Mouse (Mus musculus) forebrain, embryonic 13.5 days (tissue): ENCODE measurements around the gene Golga4. TPM values are rescaled to one million over a fixed set of nuclear protein-coding genes. Genes with fewer than 3 reads are reported as not detected.

Experiments
- ATAC-seq: fragments of 200-750 bp; cut with Nextera tagmentation; 2 replicates; pipeline ENCODE4 v1.8.0; 2017
- H3K27ac ChIP-seq: fragments of 300-500 bp; sonication (generic); 2 replicates; pipeline ENCODE4 v1.5.1; 2015; ENCODE audit warnings: inconsistent platforms, mild to moderate bottlenecking, moderate library complexity
- H3K27me3 ChIP-seq: fragments of 300-500 bp; sonication (generic); 2 replicates; pipeline ENCODE4 v1.6.1; 2015; ENCODE audit warnings: mild to moderate bottlenecking, inconsistent platforms
- H3K36me3 ChIP-seq: fragments of 300-500 bp; sonication (generic); 2 replicates; pipeline ENCODE4 v1.6.1; 2015; ENCODE audit warnings: mild to moderate bottlenecking, inconsistent platforms; ENCODE audit not compliant: poor library complexity, severe bottlenecking
- H3K4me1 ChIP-seq: fragments of 300-500 bp; sonication (generic); 2 replicates; pipeline ENCODE4 v1.6.1; 2015; ENCODE audit warnings: inconsistent platforms
- H3K4me2 ChIP-seq: fragments of 300-500 bp; sonication (generic); 2 replicates; pipeline ENCODE4 v1.6.1; 2015; ENCODE audit warnings: inconsistent platforms, mild to moderate bottlenecking, moderate library complexity
- H3K4me3 ChIP-seq: fragments of 300-500 bp; sonication (generic); 2 replicates; pipeline ENCODE4 v1.5.1; 2015; ENCODE audit warnings: mild to moderate bottlenecking, inconsistent platforms
- H3K9ac ChIP-seq: fragments of 300-500 bp; sonication (generic); 2 replicates; pipeline ENCODE4 v1.6.1; 2015; ENCODE audit warnings: mild to moderate bottlenecking, inconsistent platforms
- H3K9me3 ChIP-seq: fragments of 300-500 bp; sonication (generic); replicated peaks from 2 replicates; pipeline ENCODE4 v1.6.1; 2016; ENCODE audit warnings: inconsistent platforms
- WGBS: fragments of 180-500 bp; shearing (Covaris S2); methylation state at CpG from one replicate; pipeline ENCODE4 v1.1.7; 2015; 5-methylcytosine and 5-hydroxymethylcytosine counted together
- polyA plus RNA-seq: library from polyadenylated mRNA; unstranded; fragments of >200 nt; fragmentation: Nextera tagmentation; extraction: Ambion mirVana; gene quantifications from 2 replicates; pipeline ENCODE4 v1.2.1, GENCODE M21; 2015

Golga4 gene
- polyA plus RNA-seq, 1 experiment from 2014 or later: 54.3 TPM

DNA sequence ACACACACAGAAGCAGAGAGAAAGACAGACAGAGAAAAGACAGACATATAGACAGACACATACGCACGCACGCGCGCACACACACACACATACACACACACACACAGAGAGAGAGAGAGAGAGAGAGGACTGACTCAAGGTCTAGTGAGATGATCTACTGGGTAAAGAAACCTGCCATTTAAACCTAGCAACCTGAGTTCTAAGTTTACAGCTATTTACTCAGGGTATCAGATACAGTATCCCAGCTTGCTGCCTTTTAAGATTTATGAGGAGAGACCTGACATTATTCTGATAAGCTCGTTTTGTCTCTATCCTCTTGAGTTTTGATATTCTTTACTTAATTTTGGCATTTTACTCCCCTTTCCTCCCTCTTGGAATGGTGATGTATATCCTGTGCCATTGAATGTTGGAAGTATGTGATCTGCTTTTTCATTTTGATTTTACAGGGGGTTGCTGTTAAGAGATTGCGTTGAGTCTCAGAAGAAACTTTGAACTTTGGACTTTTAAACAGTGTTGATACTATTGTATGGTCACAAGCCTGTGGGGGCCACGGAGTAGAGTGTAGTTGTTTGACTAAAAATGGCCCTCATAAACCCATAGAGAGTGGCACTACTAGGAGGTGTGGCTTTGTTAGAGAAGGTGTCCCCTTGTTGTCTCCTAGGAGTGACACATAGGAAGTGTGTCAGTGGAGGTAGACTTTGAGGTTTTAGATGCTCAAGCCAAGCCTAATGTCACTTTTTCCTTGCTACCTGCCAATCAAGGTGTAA is 13.0 kb upstream of the Golga4 start:
- Histone ChIP-seq H3K9ac (no peak overlapping the region), H3K27ac (no peak overlapping the region), H3K27me3 (peaks cover 26% of the 10 kb centered on the region; the same call in 1 of the 2 replicates), H3K9me3 (no peaks in the 10 kb centered on the region), H3K4me2 (no peak overlapping the region), H3K36me3 (no peaks in the 10 kb centered on the region), H3K4me1 (peaks cover 14% of the 10 kb centered on the region), H3K4me3 (no peak overlapping the region)
- 89% methylated on average over 8 of the region's 8 CpGs for WGBS
- ATAC-seq: no peak

DNA sequence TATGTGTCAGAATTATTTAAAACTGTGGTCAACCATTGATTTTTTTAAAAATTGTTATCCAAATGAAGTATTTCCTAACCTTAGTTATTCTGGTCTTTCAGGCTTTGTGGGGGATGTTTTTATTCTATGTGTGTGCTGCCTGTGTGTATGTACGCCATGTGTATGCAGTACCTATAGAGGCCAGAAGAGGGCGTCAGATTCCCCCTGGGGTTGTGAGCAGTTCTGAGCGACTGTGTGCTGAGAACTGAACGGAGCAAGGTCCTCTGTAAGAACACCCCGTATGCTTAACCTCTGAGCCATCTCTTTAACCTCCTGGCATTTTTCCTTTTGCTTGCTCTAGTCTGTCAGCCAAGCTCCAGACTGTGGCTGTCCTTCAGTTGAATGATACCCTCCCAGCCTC is 12.0 kb upstream of the Golga4 start:
- Histone ChIP-seq H3K36me3 (no peaks in the 10 kb centered on the region), H3K4me2 (no peak overlapping the region), H3K4me1 (peaks cover 4% of the 10 kb centered on the region), H3K9ac (no peak overlapping the region), H3K4me3 (no peak overlapping the region), H3K27ac (no peak overlapping the region), H3K9me3 (no peaks in the 10 kb centered on the region), H3K27me3 (peaks cover 17% of the 10 kb centered on the region; the same call in 1 of the 2 replicates)
- no peak for ATAC-seq
- WGBS: 91% methylated on average over 5 of the region's 5 CpGs

DNA sequence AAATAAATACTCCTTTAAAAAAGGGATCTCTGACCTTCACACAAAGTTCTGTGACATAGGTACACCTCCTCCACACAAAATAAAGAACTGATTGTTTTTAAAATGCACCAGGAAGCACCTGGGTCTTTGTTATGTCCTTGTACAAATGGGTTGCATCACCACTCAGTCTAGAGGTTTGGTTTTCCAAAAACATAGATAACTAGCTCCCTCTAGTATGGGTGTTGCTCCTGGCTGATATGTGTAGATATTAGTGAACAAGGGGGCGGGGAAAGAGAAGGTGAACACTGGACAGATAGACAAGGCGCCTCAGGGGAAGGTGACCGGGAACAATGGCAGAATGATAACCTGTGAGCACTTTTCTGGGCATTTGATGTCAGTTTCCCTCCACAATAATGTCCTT is 10.1 kb upstream of the Golga4 start:
- no peak for ATAC-seq
- no peak overlapping the region for H3K9ac ChIP-seq
- H3K4me1 ChIP-seq: no peaks in the 10 kb centered on the region
- H3K4me2 ChIP-seq: no peak overlapping the region
- no peaks in the 10 kb centered on the region for H3K9me3 ChIP-seq
- WGBS: 93% methylated on average over 3 of the region's 3 CpGs
- 0 out of 2 replicates have a peak, but pooled peaks cover 5% of the 10 kb centered on the region for H3K27me3 ChIP-seq
- H3K36me3 ChIP-seq: no peaks in the 10 kb centered on the region
- H3K4me3 ChIP-seq: no peak overlapping the region
- no peak overlapping the region for H3K27ac ChIP-seq

DNA sequence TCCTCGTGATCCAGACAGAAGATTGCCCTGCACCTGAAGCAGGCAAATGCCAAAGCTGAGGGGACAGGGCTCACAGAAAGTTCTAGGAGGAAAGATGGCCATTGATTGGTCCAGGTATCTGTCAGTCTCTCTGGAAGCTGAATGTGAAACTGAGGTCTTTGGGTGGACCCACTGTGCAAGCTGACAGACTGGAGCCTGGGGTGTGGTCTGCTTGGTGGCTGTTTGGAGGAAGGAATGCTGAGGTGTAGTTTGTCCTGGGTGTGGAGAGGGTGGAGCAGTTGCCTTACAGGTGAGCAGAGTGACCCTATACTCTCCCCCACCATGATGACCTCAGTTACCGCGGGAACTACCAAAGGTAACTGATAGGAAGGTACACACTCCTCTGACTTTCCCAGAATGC is 9.1 kb upstream of the Golga4 start:
- H3K4me3 ChIP-seq: no peak overlapping the region
- WGBS: 86% methylated on average over 3 of the region's 3 CpGs
- no peak overlapping the region for H3K9ac ChIP-seq
- no peak overlapping the region for H3K4me2 ChIP-seq
- H3K36me3 ChIP-seq: no peaks in the 10 kb centered on the region
- H3K27me3 ChIP-seq: 0 out of 2 replicates have a peak, but pooled peaks cover 5% of the 10 kb centered on the region
- no peak for ATAC-seq
- no peaks in the 10 kb centered on the region for H3K9me3 ChIP-seq
- no peaks in the 10 kb centered on the region for H3K4me1 ChIP-seq
- H3K27ac ChIP-seq: no peak overlapping the region

DNA sequence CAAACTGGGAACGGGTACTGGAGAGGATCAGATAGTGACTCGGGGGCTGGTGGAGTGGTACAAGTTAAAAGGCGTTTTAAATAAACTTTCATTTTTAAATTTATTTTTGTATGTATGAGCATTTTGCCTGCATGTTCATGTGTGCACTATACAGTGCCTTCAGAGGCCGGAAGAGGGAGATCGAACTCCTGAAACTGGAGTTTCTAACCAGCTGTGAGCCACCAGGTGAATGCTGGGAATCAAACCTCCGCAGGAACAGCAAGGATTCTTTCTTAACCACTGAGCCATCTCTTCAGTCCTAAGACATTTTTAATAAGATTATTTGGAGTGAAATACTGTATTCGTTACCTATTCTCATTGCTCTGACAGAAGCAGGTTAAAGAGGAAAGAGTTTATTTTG is 8.0 kb upstream of the Golga4 start:
- H3K9ac ChIP-seq: no peak overlapping the region
- no peaks in the 10 kb centered on the region for H3K36me3 ChIP-seq
- no peaks in the 10 kb centered on the region for H3K9me3 ChIP-seq
- no peaks in the 10 kb centered on the region for H3K4me1 ChIP-seq
- H3K27me3 ChIP-seq: no peaks in the 10 kb centered on the region
- H3K4me2 ChIP-seq: no peak overlapping the region
- H3K27ac ChIP-seq: no peak overlapping the region
- ATAC-seq: no peak
- 69% methylated on average over 7 of the region's 7 CpGs for WGBS
- no peak overlapping the region for H3K4me3 ChIP-seq

DNA sequence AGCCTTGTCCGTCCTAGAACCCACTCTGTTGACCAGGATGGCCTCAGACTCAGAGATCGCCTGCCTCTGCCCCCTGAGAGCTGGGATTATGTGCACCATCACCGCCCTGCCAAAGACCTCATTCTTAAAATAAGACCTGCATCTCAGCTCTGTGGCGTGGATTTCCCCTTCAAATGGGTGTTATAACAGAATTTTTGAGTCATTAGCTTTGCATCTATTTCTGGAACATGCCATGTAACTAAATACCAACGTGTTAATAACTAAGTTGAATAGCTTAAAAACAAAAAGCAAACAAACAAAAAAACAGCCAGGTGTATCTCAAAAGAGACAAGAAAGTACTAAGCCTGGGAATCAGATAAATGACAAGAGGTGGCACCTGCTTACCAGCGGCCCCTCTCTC is 5.1 kb upstream of the Golga4 start:
- H3K4me2 ChIP-seq: no peak overlapping the region
- H3K4me3 ChIP-seq: no peak overlapping the region
- no peak overlapping the region for H3K9ac ChIP-seq
- H3K4me1 ChIP-seq: peaks cover 3% of the 10 kb centered on the region; the same call in 1 of the 2 replicates
- 78% methylated on average over 6 of the region's 6 CpGs for WGBS
- ATAC-seq: no peak
- H3K27me3 ChIP-seq: no peaks in the 10 kb centered on the region
- no peaks in the 10 kb centered on the region for H3K36me3 ChIP-seq
- no peak overlapping the region for H3K27ac ChIP-seq
- no peaks in the 10 kb centered on the region for H3K9me3 ChIP-seq

DNA sequence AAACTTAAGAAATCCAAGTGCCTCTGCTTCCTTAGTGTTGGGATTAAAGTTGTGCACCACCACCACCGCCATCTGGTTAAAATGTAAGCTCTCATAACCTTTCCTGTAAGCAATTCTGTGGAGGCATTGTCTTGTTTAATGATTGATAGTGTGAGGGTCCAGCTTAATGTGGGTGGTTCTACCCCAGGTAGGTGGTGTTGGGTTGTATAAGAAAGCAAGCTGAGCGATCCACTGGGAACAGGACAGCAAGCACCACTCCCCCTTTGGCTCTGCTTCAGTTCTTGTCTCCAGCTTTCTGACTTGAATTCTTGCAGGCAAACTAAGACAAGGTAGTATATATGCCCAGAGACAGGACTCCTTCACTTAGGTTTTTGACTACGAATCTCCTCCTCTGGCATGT is 1.4 kb upstream of the Golga4 start:
- no peak overlapping the region for H3K4me2 ChIP-seq
- no peak overlapping the region for H3K27ac ChIP-seq
- H3K4me3 ChIP-seq: no peak overlapping the region
- no peaks in the 10 kb centered on the region for H3K27me3 ChIP-seq
- ATAC-seq: no peak
- H3K9me3 ChIP-seq: no peaks in the 10 kb centered on the region
- no peak overlapping the region for H3K9ac ChIP-seq
- peaks cover 30% of the 10 kb centered on the region for H3K4me1 ChIP-seq
- H3K36me3 ChIP-seq: no peaks in the 10 kb centered on the region
- 90% methylated on average over 3 of the region's 3 CpGs for WGBS

DNA sequence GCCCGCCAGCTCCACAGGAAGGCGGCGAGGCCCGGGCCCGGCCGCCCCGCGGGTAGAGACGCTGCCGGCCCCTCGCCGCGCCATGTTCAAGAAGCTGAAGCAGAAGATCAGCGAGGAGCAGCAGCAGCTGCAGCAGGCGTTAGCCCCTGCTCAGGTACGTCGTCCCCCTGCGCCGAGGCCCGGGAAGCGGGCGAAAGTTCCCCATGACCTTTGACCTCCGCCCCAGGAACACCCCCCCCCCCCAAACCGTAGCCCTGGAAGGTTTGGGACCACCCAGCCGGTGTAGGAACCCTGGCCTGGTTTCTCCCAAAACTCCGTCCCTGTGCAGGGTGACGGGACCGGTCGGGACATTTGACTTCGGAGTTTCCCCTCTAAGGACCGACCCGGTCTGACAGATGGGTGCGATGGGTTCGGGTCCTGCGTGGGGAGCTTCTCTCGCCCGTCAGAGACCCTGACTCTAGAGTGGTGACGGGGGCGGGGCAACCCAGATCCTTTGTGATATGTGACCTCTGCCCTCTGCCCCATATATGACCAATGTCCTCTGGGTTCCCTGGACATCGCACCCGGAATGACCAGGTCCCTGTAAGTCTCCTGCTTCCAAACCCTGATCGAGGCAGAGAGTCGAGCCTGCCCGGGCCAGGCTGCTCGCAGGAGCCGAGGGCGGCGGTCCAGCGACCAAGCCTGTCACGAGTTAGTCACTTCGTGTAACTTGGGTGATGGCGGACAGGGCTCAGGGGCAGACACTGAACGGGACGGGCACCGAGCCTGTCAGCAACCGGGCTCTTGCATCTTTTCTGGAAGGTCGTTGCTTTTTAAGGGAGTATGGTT is 551 bp downstream of the Golga4 start:
- H3K36me3 ChIP-seq: peaks cover 6% of the 10 kb centered on the region; the same call in 1 of the 2 replicates
- no peaks in the 10 kb centered on the region for H3K27me3 ChIP-seq
- no peaks in the 10 kb centered on the region for H3K9me3 ChIP-seq
- H3K4me1 ChIP-seq: peaks cover 34% of the 10 kb centered on the region
- peak overlapping the region; percentile 95 for H3K9ac ChIP-seq
- H3K4me3 ChIP-seq: peak overlapping the region; percentile 88
- under 1% methylated on average over 56 of the region's 57 CpGs for WGBS
- H3K4me2 ChIP-seq: peak overlapping the region; percentile 83
- ATAC-seq: peak; percentile 70
- peak overlapping the region; percentile 66 for H3K27ac ChIP-seq

DNA sequence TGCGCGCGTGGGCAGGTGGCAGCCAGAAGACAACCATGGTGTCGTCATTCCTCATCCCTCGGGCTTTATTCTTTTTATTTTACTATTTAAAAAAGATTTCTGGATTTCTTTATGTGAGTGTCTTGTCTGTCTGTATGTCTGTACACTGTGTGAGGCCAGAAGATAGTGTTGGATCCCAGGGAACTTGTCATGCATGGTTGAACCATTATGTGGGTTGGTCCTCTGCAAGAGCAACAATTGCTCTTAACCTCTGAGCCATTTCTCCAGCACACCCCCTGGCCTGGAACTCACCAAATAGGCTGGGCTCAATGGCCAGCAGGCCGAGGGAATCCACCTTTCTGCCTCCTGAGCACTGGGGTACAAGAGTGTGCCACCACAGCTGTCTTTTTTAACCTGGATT is 1.5 kb downstream of the Golga4 start:
- WGBS: 73% methylated on average over 6 of the region's 6 CpGs
- Histone ChIP-seq H3K4me2 (peak overlapping the region; percentile 83), H3K27ac (no peak overlapping the region), H3K9me3 (no peaks in the 10 kb centered on the region), H3K36me3 (peaks cover 6% of the 10 kb centered on the region; the same call in 1 of the 2 replicates), H3K27me3 (no peaks in the 10 kb centered on the region), H3K4me1 (peaks cover 34% of the 10 kb centered on the region), H3K9ac (peak overlapping the region; percentile 95), H3K4me3 (peak overlapping the region; percentile 88)
- ATAC-seq: no peak

DNA sequence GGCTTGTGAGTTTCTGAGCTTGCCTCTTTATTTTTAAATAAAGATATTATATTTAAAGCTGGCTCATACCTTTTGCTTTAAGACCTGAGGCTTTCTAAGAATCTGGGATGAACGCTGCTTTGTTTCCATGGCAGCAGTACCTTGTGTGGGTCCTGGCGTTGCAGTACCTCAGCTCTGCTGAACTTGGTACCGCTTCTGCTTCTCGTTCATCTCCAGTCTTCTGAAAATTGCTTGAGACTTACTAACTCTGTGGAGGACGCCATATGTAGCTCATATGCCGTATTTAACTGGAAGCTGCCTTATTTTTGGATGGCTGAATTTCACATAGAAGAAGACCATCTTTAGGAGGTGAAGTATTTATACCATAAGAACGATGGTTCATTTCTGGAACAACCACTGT is 2.5 kb downstream of the Golga4 start:
- Histone ChIP-seq H3K27ac (no peak overlapping the region), H3K27me3 (no peaks in the 10 kb centered on the region), H3K4me3 (no peak overlapping the region), H3K4me1 (peaks cover 34% of the 10 kb centered on the region), H3K4me2 (0 out of 2 replicates have a peak overlapping the region, but pooled peaks have one; percentile 1), H3K9me3 (no peaks in the 10 kb centered on the region), H3K36me3 (peaks cover 6% of the 10 kb centered on the region; the same call in 1 of the 2 replicates), H3K9ac (peak overlapping the region; percentile 10; the same call in 1 of the 2 replicates)
- WGBS: 86% methylated on average over 7 of the region's 7 CpGs
- no peak for ATAC-seq

DNA sequence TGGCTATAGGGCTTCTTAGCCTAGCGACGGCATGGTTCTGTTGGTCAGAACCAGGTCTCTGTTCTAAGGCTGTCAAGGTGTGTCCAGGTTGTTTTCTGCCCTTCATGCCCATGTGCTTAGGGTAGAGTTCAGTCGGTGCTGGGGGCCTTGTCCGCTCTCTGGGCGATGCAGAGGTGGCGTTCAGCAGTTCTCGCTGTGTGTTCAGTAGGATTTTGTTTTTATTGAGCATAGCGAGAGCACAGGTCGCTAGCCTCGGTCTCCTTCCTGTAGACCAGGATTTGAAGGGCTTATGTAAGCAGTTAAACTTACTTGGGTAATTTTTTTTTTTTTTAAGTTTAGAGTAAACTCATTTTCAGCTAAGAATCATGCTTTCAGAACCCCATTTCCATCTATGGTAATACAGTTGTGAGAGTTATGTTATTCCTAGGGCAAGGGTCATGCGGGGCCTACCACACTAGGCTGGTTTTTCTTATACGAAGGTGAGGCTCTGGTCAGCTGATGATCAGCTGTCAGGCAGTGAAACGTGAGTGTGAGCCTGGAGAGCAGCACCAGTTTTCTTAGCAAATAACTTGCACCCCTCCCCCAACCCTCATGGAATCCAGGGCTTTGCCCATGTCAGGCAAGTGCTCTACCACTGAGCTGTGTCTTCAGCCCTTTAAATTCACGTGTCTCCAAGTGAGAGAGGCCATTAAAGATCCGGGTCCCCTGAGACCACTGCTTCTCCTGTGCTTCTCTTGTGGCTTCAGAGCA is 5.0 kb downstream of the Golga4 start:
- H3K27me3 ChIP-seq: no peaks in the 10 kb centered on the region
- H3K4me3 ChIP-seq: no peak overlapping the region
- peaks cover 23% of the 10 kb centered on the region for H3K36me3 ChIP-seq
- no peak overlapping the region for H3K4me2 ChIP-seq
- H3K9me3 ChIP-seq: no peaks in the 10 kb centered on the region
- H3K27ac ChIP-seq: no peak overlapping the region
- H3K4me1 ChIP-seq: peaks cover 31% of the 10 kb centered on the region
- ATAC-seq: no peak
- no peak overlapping the region for H3K9ac ChIP-seq
- 85% methylated on average over 15 of the region's 15 CpGs for WGBS
